Mouse (Mus musculus): Measurements from ENCODE around the gene Npy4r.

- TF ChIP-seq CTCF (IDR thresholded peaks at IDR 0.05) (no peak), EP300 (IDR thresholded peaks at IDR 0.05; ENCODE audit: insufficient read depth, low read depth, low read length) (no peak)
Measured at GRCm38 (mm10) chr14:34121691-34122090, 30.6 kb downstream of the Npy4r start.
